Mouse (Mus musculus) kidney, postnatal 0 days (tissue): ENCODE results near the gene Hmgb2. TPM values are rescaled to one million over a fixed set of nuclear protein-coding genes. Genes with fewer than 3 reads are reported as not detected.

Experiments
- ATAC-seq: fragments of 200-750 bp; cut with Nextera tagmentation; replicated peaks from 2 replicates; pipeline ENCODE4 v1.8.0; 2017; ENCODE audit warnings: low read depth, moderate number of reproducible peaks, moderate TSS enrichment, moderate library complexity; ENCODE audit not compliant: low FRiP score
- DNase-seq: peaks from one replicate; pipeline ENCODE4 v3.0.0-alpha.2; 2016; ENCODE audit warnings: low spot score
- H3K27ac ChIP-seq: fragments of 300-500 bp; sonication (generic); 2 replicates; pipeline ENCODE4 v1.5.1; 2014; ENCODE audit warnings: mild to moderate bottlenecking
- H3K27me3 ChIP-seq: fragments of 300-500 bp; sonication (generic); 2 replicates; pipeline ENCODE4 v1.6.1; 2014; ENCODE audit warnings: low read length, mixed read lengths; ENCODE audit not compliant: insufficient read depth
- H3K36me3 ChIP-seq: fragments of 300-500 bp; sonication (generic); 2 replicates; pipeline ENCODE4 v1.6.1; 2014; ENCODE audit warnings: low read length, mixed read lengths; ENCODE audit not compliant: insufficient read depth
- H3K4me1 ChIP-seq: fragments of 300-500 bp; sonication (generic); replicated peaks from 2 replicates; pipeline ENCODE4 v1.6.1; 2014; ENCODE audit warnings: antibody characterized with exemption, low read length, mixed read lengths; ENCODE audit not compliant: insufficient read depth
- H3K4me2 ChIP-seq: fragments of 300-500 bp; sonication (generic); 2 replicates; pipeline ENCODE4 v1.6.1; 2014; ENCODE audit warnings: mild to moderate bottlenecking, low read length, moderate library complexity, mixed read lengths
- H3K4me3 ChIP-seq: fragments of 300-500 bp; sonication (generic); replicated peaks from 2 replicates; pipeline ENCODE4 v1.5.1; 2014; ENCODE audit warnings: low read depth, low read length
- H3K9ac ChIP-seq: fragments of 300-500 bp; sonication (generic); 2 replicates; pipeline ENCODE4 v1.6.1; 2014; ENCODE audit warnings: low read depth, low read length
- H3K9me3 ChIP-seq: fragments of 300-500 bp; sonication (generic); replicated peaks from 2 replicates; pipeline ENCODE4 v1.6.1; 2016; ENCODE audit warnings: low read length, inconsistent platforms, mixed read lengths
- CTCF ChIP-seq: IDR thresholded peaks from 2 replicates; pipeline ENCODE4 v1.5.1; 2016; ENCODE audit warnings: antibody characterized with exemption, low read depth, mild to moderate bottlenecking, moderate library complexity
- WGBS: fragments of 180-500 bp; shearing (Covaris S2); extraction: QIAGEN DNeasy Blood & Tissue Kit; methylation state at CpG from one replicate; pipeline ENCODE4 v1.1.7; 2014; 5-methylcytosine and 5-hydroxymethylcytosine counted together
- polyA plus RNA-seq: library from polyadenylated mRNA; unstranded; fragments of >200 nt; fragmentation: Nextera tagmentation; extraction: Ambion mirVana; gene quantifications from 2 replicates; pipeline ENCODE4 v1.2.1, GENCODE M21; 2015

Hmgb2 gene
- polyA plus RNA-seq = 307 and 357 TPM in 2 replicates

DNA sequence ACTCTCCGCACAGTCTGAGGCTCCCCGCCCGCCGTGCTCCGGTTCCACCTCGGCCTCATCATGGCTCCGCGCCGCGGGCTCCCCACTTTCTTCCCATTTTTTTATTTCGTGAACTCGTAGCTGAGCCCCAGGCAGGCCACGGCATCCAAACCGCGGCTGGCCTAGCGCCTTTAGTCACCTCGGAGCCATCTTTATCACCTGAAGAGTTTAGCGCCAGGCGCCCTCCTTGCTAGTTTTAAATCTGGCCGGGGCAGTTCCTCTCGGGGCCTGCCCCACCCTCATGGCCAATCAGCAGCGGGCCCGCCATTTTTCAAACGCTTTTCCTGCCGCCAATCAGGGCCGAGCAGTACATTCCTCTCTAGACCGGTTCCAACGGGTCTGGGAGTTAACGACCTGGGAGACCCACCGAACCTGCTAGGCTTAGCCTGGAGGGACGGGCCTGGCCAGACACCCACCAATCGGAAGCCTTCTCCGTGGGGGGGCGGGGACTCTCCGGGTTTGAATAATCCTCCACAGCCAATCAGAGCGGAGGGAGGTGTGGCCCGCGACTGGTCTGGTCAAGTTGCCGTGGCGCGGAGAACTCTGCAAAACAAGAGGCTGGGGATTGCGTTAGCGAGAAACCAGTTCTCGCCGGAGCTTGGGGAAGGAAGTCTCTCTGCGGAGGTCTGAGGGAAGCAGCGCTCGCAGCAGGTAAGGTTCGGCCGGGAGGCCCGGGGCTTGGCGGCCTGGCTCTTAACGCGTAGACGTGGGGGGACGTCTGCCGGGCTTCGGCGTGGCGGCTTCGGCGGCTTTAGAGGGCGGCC, at the start of gene Hmgb2:
Gene Hmgb2 (plus strand): TSS at position 592 of the 803 bp plus-strand sequence.
- H3K4me1 ChIP-seq = no peaks in the 10 kb centered on the region

DNA sequence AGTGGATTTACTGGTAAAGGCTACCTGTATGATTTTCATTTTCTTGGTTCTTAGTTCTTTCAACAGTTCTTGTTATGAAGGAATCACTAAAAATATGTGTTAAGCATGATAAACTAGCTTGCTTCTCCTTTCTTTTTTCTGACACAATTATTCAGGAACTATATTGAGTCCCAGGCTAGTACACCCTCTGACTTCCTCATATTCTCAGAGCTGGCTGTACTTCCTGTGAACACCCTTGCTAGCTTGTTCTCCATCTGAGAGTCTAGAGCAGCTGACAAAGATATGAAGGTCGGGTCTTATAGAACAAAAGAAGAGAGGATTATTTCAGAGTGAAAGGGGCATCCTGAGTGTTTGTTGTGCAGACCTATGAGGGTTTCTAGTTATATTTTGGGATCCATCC, 48.9 kb upstream of the Hmgb2 start:
- ATAC-seq (no peak), DNase-seq (no peak)
- Histone ChIP-seq H3K9me3 (no peaks in the 10 kb centered on the region), H3K27me3 (no peaks in the 10 kb centered on the region), H3K4me1 (no peaks in the 10 kb centered on the region), H3K4me3 (no peak overlapping the region), H3K36me3 (no peaks in the 10 kb centered on the region), H3K4me2 (no peak overlapping the region), H3K9ac (no peak overlapping the region), H3K27ac (no peak overlapping the region)
- TF ChIP-seq CTCF = no peak
- 54% methylated on average over 1 of the region's 1 CpGs for WGBS

More for the DNA sequence above, at the start of gene Hmgb2:
- no peak for TF ChIP-seq CTCF
- peak; percentile 100 for ATAC-seq
- Histone ChIP-seq H3K4me2 (peak within 1 kb of the TSS; percentile 96), H3K9ac (peak within 1 kb of the TSS; percentile 92), H3K27me3 (no peaks in the 10 kb centered on the region), H3K27ac (peak within 1 kb of the TSS; percentile 99), H3K4me3 (peak within 1 kb of the TSS; percentile 76), H3K36me3 (peaks cover 6% of the 10 kb centered on the region; the same call in 1 of the 2 replicates), H3K9me3 (no peaks in the 10 kb centered on the region)
- WGBS = under 1% methylated on average over 63 of the region's 63 CpGs
- peak; percentile 100 for DNase-seq

DNA sequence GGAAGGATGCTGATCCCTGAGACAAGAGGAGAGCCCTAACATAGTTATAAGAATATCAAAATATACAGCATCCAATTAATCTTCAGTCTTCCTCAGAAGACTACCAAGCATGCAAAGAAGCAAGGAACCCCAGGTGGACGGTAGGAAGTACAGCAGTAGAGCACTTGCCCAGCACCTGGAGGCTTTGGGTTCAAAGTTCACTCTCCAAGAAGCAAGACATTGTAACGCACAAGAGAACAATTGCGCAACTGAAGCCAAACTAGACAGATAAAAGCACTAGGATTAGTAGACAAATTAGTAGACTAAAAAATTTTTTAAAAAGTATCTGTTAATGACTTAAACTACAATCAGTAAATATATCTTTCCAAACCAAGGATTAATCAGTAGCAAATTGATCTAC, 48.0 kb upstream of the Hmgb2 start:
- no peak for ATAC-seq
- no peaks in the 10 kb centered on the region for H3K4me1 ChIP-seq
- H3K27me3 ChIP-seq = no peaks in the 10 kb centered on the region
- H3K27ac ChIP-seq = no peak overlapping the region
- no peak overlapping the region for H3K9ac ChIP-seq
- H3K4me2 ChIP-seq = no peak overlapping the region
- no peak for TF ChIP-seq CTCF
- H3K9me3 ChIP-seq = no peaks in the 10 kb centered on the region
- no peak overlapping the region for H3K4me3 ChIP-seq
- 81% methylated on average over 3 of the region's 3 CpGs for WGBS
- no peak for DNase-seq
- H3K36me3 ChIP-seq = no peaks in the 10 kb centered on the region

DNA sequence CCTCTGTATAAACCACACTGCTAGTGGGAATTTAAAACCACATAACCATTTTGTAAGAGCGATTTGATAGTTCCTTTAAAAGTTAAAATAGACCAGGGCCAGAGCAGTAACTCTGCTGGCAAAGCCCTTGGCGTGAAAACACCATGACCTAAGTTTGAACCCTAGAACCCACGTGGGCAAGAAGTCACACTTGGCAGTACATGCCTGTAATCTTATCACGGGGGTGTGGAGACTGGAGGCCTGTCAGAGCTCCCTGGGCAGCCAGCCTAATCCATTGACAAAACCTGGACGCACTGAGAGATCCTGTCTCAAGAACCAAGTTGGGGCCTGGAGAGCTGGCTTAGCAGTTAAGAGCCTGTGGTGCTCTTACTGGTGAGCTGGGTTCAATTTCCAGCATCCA, 43.1 kb upstream of the Hmgb2 start:
- Histone ChIP-seq H3K27ac (no peak overlapping the region), H3K4me1 (no peaks in the 10 kb centered on the region), H3K4me2 (no peak overlapping the region), H3K4me3 (no peak overlapping the region), H3K36me3 (no peaks in the 10 kb centered on the region), H3K9me3 (no peaks in the 10 kb centered on the region), H3K9ac (no peak overlapping the region), H3K27me3 (no peaks in the 10 kb centered on the region)
- DNase-seq = peak; percentile 71
- no peak for TF ChIP-seq CTCF
- ATAC-seq = peak; percentile 80
- WGBS = 22% methylated on average over 5 of the region's 5 CpGs

DNA sequence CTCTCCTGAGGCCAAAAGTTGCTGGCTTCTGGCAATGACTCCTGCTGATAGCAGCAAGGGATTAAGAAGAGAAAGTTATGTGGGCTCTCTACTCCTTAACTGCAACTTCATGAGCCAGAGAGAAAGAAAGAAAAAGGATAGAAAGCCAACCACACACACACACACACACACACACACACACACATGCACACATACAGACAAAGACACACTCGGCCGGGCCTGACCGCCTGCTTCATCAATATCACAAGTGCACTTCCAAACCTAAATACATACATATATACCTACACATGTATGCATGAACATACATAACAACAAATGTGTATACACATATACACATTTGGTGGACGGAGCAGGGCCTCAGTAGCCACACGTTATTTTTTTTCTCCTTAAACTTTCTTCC, 40.8 kb upstream of the Hmgb2 start:
- H3K9me3 ChIP-seq = no peaks in the 10 kb centered on the region
- H3K27me3 ChIP-seq = no peaks in the 10 kb centered on the region
- no peak overlapping the region for H3K4me3 ChIP-seq
- H3K9ac ChIP-seq = no peak overlapping the region
- H3K4me1 ChIP-seq = no peaks in the 10 kb centered on the region
- H3K4me2 ChIP-seq = no peak overlapping the region
- WGBS = 93% methylated on average over 5 of the region's 5 CpGs
- DNase-seq (no peak), ATAC-seq (no peak)
- no peak overlapping the region for H3K27ac ChIP-seq
- H3K36me3 ChIP-seq = no peaks in the 10 kb centered on the region
- no peak for TF ChIP-seq CTCF

DNA sequence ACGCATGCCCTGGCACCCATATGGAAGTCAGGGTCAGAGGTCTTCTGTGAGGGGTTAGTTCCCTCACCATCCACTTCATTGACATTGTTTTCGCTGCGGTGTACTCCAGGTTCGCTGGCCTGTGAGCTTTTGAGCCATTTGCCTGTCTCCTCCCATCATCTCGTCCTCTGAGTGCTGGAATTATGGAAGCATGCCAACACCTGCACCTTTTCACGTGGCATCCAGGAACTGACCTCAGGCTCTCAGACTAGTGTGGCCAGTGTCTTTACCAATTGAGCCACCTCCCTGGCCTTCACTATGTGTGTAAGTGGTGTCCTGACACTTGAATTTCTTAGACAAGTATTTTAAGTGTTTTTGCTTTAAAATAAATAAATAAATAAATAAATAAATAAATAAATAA, 38.0 kb upstream of the Hmgb2 start:
- H3K4me1 ChIP-seq = no peaks in the 10 kb centered on the region
- TF ChIP-seq CTCF = no peak
- ATAC-seq (no peak), DNase-seq (no peak)
- no peak overlapping the region for H3K9ac ChIP-seq
- no peak overlapping the region for H3K27ac ChIP-seq
- WGBS = 68% methylated on average over 6 of the region's 6 CpGs
- no peaks in the 10 kb centered on the region for H3K27me3 ChIP-seq
- no peaks in the 10 kb centered on the region for H3K9me3 ChIP-seq
- no peak overlapping the region for H3K4me2 ChIP-seq
- no peak overlapping the region for H3K4me3 ChIP-seq
- no peaks in the 10 kb centered on the region for H3K36me3 ChIP-seq
